Mouse (Mus musculus): ENCODE measurements around the gene Idi2. TPM values are rescaled to one million over a fixed set of nuclear protein-coding genes. Genes with fewer than 3 reads are reported as not detected.

Idi2 gene
- total and polyA plus RNA-seq, 3 experiments = 0.07 TPM; not detected in 2

DNA sequence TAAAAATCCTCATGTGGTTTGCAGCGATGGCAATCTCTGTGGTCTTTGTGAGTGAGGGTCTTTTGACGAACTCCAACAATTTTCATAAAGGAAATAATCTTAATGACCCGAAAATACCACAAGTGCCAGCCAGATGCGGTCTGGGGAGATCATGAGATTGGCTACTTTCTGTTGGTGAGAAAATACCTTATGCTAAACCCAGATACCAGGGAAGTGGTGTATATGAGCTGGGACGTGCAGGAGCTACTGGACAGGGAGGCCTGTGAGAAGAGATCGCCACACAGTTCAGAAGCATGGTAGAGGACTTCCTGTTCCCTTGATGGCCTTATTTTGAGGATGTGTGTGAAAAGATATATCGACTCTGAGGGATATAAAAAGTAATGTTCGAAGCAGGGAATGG, 15.1 kb downstream of the Idi2 start:
- no peak for DNase-seq (ENCODE audit: low read depth, low spot score)
- 0 out of 2 replicates have a peak, but pooled peaks cover 1% of the 10 kb centered on the region for H3K79me2 ChIP-seq (ENCODE audit: control insufficient read depth, insufficient read depth, low read length, poor library complexity)
- no peaks in the 10 kb centered on the region for H3K9me3 ChIP-seq (replicated peaks; ENCODE audit: insufficient read depth, low read length)
- TF ChIP-seq GABPA (IDR thresholded peaks at IDR 0.05; ENCODE audit: low read depth, low read length) (no peak), ELF1 (IDR thresholded peaks at IDR 0.05; ENCODE audit: low read depth, low read length) (no peak), EP300 (IDR thresholded peaks at IDR 0.05; ENCODE audit: low read depth in 1 of 2, low read length in 2 of 2) (no peak), SMC3 (IDR thresholded peaks at IDR 0.05; ENCODE audit: low read depth, low read length) (no peak), E2F4 (IDR thresholded peaks at IDR 0.05; ENCODE audit: borderline replicate concordance, low read depth, low read length) (no peak), ZKSCAN1 (IDR thresholded peaks at IDR 0.05; ENCODE audit: low read depth, low read length) (no peak), TCF12 (IDR thresholded peaks at IDR 0.05; ENCODE audit: low read depth, low read length) (no peak), MYB (IDR thresholded peaks at IDR 0.05; ENCODE audit: low read depth, low read length) (no peak), NELFE (IDR thresholded peaks at IDR 0.05; ENCODE audit: low read depth, low read length) (no peak), ETS1 (IDR thresholded peaks at IDR 0.05; ENCODE audit: low read depth, low read length) (no peak)
- no peak overlapping the region for H3K9ac ChIP-seq (ENCODE audit: control insufficient read depth, low read depth, low read length, poor library complexity, severe bottlenecking)
- H3K36me3 ChIP-seq (ENCODE audit: control insufficient read depth in 1 of 2, insufficient read depth in 2 of 2, low read length in 2 of 2) = peaks cover 3 to 20% of the 10 kb centered on the region in 2 experiments
- H3K4me3 ChIP-seq (ENCODE audit: control insufficient read depth in 1 of 2, insufficient read depth in 1 of 2, low read depth in 2 of 2, low read length in 2 of 2) = no peak overlapping the region
- no peaks in the 10 kb centered on the region for H3K27me3 ChIP-seq (ENCODE audit: control insufficient read depth in 1 of 2, insufficient read depth in 2 of 2, low read length in 2 of 2)
- H3K4me1 ChIP-seq (ENCODE audit: control insufficient read depth in 1 of 2, insufficient read depth in 2 of 2, low read length in 2 of 2) = peaks cover 1 to 2% of the 10 kb centered on the region in 2 experiments; a peak in 2 of 4 replicates
- no peak overlapping the region for H3K27ac ChIP-seq (ENCODE audit: control insufficient read depth, low read depth, low read length)

DNA sequence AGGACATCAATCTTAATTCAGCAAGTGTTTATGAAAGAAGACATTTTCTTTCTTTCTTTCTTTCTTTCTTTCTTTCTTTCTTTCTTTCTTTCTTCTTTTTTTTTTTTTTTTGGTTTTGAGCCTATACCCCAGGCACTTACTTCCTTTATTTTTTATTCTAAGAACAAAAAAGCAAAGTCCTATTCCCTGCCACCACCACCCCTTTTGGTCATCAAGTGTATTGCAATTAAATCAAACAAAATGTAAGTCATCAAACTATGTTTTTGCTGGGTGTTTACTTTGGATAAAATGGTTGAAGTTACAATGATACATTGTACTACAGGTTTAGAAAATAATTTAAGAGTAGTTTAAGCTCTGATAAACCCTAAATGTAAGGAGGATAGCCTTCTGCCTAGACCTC, 19.7 kb downstream of the Idi2 start:
- peaks cover 2 to 14% of the 10 kb centered on the region in 2 experiments for H3K4me1 ChIP-seq (ENCODE audit: control insufficient read depth in 1 of 2, insufficient read depth in 2 of 2, low read length in 2 of 2)
- TF ChIP-seq EP300 (IDR thresholded peaks at IDR 0.05; ENCODE audit: low read depth in 1 of 2, low read length in 2 of 2) (no peak), ZNF384 (IDR thresholded peaks at IDR 0.05; ENCODE audit: low read depth, low read length) (0 out of 2 replicates have a peak, but pooled peaks have one; percentile 21), CTCF (IDR thresholded peaks at IDR 0.05 in 2 of 3, conservative IDR thresholded peaks at IDR 0.05 in 1 of 3; ENCODE audit: control insufficient read depth in 1 of 3, insufficient read depth in 1 of 3, low read depth in 2 of 3, low read length in 3 of 3, poor library complexity in 1 of 3, severe bottlenecking in 1 of 3) (peak in 1 of 3 experiments; percentile 21; a peak in 3 of 6 replicates), RAD21 (IDR thresholded peaks at IDR 0.05; ENCODE audit: low read depth, low read length) (peak; percentile 1; the same call in 1 of the 2 replicates), TAL1 (IDR thresholded peaks at IDR 0.05; ENCODE audit: low read length) (no peak)
- H3K9ac ChIP-seq (ENCODE audit: control insufficient read depth, low read depth, low read length, poor library complexity, severe bottlenecking) = no peak overlapping the region

DNA sequence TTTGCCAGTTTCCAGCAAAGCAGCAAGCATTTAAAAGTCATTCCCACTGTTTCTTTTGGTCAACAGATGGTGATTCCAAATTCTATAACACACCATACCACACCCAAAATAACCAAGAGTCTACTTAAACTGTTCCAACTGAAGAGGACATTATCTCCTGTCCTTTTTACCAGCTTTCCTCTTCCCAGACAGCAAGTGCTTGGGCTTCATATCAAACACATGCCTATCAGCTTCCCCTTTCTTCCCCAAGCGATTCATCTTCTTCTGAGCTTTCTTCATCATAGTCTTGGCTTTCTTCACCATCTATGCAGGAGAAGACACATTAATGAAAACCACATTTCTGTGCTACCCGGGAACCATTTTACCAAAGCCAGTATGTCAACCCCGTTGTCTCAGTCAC, 20.3 kb downstream of the Idi2 start:
- no peaks in the 10 kb centered on the region for H3K27me3 ChIP-seq (ENCODE audit: control insufficient read depth in 1 of 2, insufficient read depth in 2 of 2, low read length in 2 of 2)
- peaks cover 20 to 46% of the 10 kb centered on the region in 2 experiments for H3K36me3 ChIP-seq (ENCODE audit: control insufficient read depth in 1 of 2, insufficient read depth in 2 of 2, low read length in 2 of 2)
- H3K9ac ChIP-seq (ENCODE audit: control insufficient read depth, low read depth, low read length, poor library complexity, severe bottlenecking) = no peak overlapping the region
- TF ChIP-seq USF1 (IDR thresholded peaks at IDR 0.05; ENCODE audit: low read depth, low read length) = no peak
- no peak for TF ChIP-seq SIN3A (IDR thresholded peaks at IDR 0.05; ENCODE audit: low read length)
- peak; percentile 10; the same call in 1 of the 2 replicates for TF ChIP-seq GATA1 (IDR thresholded peaks at IDR 0.05; ENCODE audit: low read depth, low read length)
- no peak for TF ChIP-seq TCF12 (IDR thresholded peaks at IDR 0.05; ENCODE audit: low read depth, low read length)
- no peak for TF ChIP-seq POLR2AphosphoS5 (IDR thresholded peaks at IDR 0.05; ENCODE audit: borderline replicate concordance, low read depth, low read length)
- 0 out of 2 replicates have a peak, but pooled peaks have one; percentile 9 for TF ChIP-seq TAL1 (IDR thresholded peaks at IDR 0.05; ENCODE audit: low read length)
- peak; percentile 52 to 55 for TF ChIP-seq EP300 (IDR thresholded peaks at IDR 0.05; ENCODE audit: low read depth in 1 of 2, low read length in 2 of 2)
- no peak for TF ChIP-seq E2F4 (IDR thresholded peaks at IDR 0.05; ENCODE audit: borderline replicate concordance, low read depth, low read length)
- TF ChIP-seq BHLHE40 (IDR thresholded peaks at IDR 0.05; ENCODE audit: borderline replicate concordance, low read depth, low read length) = no peak
- TF ChIP-seq MYC (IDR thresholded peaks at IDR 0.05; ENCODE audit: low read depth, low read length) = 0 out of 2 replicates have a peak, but pooled peaks have one; percentile 39
- peak; percentile 64 for DNase-seq (ENCODE audit: low read depth, low spot score)
- H3K4me1 ChIP-seq (ENCODE audit: control insufficient read depth in 1 of 2, insufficient read depth in 2 of 2, low read length in 2 of 2) = peaks cover 2 to 14% of the 10 kb centered on the region in 2 experiments
- H3K27ac ChIP-seq (ENCODE audit: control insufficient read depth, low read depth, low read length) = peak overlapping the region; percentile 51; the same call in 1 of the 2 replicates
- 0 out of 2 replicates have a peak, but pooled peaks cover 1% of the 10 kb centered on the region for H3K79me2 ChIP-seq (ENCODE audit: control insufficient read depth, insufficient read depth, low read length, poor library complexity)
- no peaks in the 10 kb centered on the region for H3K9me3 ChIP-seq (replicated peaks; ENCODE audit: insufficient read depth, low read length)
- H3K4me3 ChIP-seq (ENCODE audit: control insufficient read depth in 1 of 2, insufficient read depth in 1 of 2, low read depth in 2 of 2, low read length in 2 of 2) = no peak overlapping the region

More for the DNA sequence above, 19.7 kb downstream of the Idi2 start:
- peak; percentile 40 for DNase-seq (ENCODE audit: low read depth, low spot score)
- peaks cover 20 to 45% of the 10 kb centered on the region in 2 experiments for H3K36me3 ChIP-seq (ENCODE audit: control insufficient read depth in 1 of 2, insufficient read depth in 2 of 2, low read length in 2 of 2)
- H3K27me3 ChIP-seq (ENCODE audit: control insufficient read depth in 1 of 2, insufficient read depth in 2 of 2, low read length in 2 of 2) = no peaks in the 10 kb centered on the region
- H3K79me2 ChIP-seq (ENCODE audit: control insufficient read depth, insufficient read depth, low read length, poor library complexity) = 0 out of 2 replicates have a peak, but pooled peaks cover 1% of the 10 kb centered on the region
- H3K4me3 ChIP-seq (ENCODE audit: control insufficient read depth in 1 of 2, insufficient read depth in 1 of 2, low read depth in 2 of 2, low read length in 2 of 2) = no peak overlapping the region
- no peaks in the 10 kb centered on the region for H3K9me3 ChIP-seq (replicated peaks; ENCODE audit: insufficient read depth, low read length)
- H3K27ac ChIP-seq (ENCODE audit: control insufficient read depth, low read depth, low read length) = no peak overlapping the region
